Mouse (Mus musculus) liver, embryonic 14.5 days (tissue): ENCODE measurements around the gene Aak1.

Experiments
- CTCF ChIP-seq: IDR thresholded peaks from 2 replicates; pipeline ENCODE4 v1.5.1; 2016; ENCODE audit warnings: antibody characterized with exemption, low read depth, control low read depth
- EP300 ChIP-seq: IDR thresholded peaks from 2 replicates; pipeline ENCODE4 v1.6.1; 2016; ENCODE audit warnings: antibody characterized with exemption, low read depth

DNA sequence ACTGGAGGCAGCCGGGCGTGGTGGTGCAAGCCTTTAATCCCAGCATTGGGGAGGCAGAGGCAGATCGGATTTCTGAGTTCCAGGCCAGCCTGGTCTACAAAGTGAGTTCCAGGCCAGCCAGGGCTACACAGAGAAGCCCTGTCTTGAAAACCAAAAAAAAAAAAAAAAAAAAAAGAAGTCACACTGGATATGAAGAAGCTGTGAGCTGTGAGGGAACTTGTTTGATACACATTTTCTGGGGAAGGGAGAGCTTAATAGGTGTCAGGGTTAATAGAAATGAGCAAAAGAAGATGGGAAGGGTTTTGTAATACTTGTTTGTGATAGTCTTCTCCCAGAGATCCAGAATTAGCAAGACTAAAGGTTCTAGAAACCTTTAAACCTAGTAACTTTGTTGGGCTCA is 196.2 kb downstream of the Aak1 start:
- no peak for TF ChIP-seq CTCF
- TF ChIP-seq EP300 = no peak
